Mouse (Mus musculus) common myeloid progenitor, adult 5-6 weeks (primary cell): Measurements from ENCODE around the gene Cd200r1. TPM values are rescaled to one million over a fixed set of nuclear protein-coding genes. Genes with fewer than 3 reads are reported as not detected.
"Not testable (repeated sequence)": the region's sequence is repeated elsewhere in the genome, so short reads cannot be mapped to it uniquely, and the experiment has no call there.

ENCODE experiments used
- ATAC-seq: replicated peaks from 2 replicates; pipeline ENCODE4 v1.8.0; 2016; ENCODE audit warnings: low read depth, mild to moderate bottlenecking, moderate TSS enrichment, inconsistent platforms; ENCODE audit not compliant: poor library complexity, severe bottlenecking
- total RNA-seq: library from RNA; stranded (forward); fragments of 200-1000, 187-1606 nt; gene quantifications from 2 replicates; pipeline ENCODE4 v1.2.3, GENCODE M21; 2017

Cd200r1 gene
- total RNA-seq, 1 experiment from 2014 or later = 5.8 TPM

DNA sequence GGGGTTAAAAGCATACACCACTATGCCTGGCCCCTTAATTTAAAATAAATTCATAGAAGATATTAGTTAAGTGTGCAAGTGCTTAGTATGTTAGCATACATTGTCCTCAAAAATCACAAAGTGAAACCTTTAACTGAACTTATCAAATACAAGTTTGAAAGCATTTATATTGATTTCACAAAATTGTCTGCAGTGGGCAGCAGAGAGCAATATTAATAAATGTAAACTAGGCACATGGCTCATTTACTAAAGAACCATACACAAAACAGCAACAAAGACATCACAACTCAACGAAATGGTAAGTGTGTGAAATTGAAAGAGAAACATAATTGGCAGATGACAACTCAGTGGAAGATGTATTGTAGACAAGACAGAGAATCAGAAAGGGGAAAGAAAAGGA is 3.7 kb upstream of the Cd200r1 start:
- ATAC-seq = no peak

GRCm38 (mm10) chr16:44766320-44766892 is 870 bp downstream of the Cd200r1 start:
- ATAC-seq = 0 out of 2 replicates have a peak, but pooled peaks have one; percentile 2

- no peak for ATAC-seq
Measured at GRCm38 (mm10) chr16:44767506-44767905, 2.0 kb downstream of the Cd200r1 start.

DNA sequence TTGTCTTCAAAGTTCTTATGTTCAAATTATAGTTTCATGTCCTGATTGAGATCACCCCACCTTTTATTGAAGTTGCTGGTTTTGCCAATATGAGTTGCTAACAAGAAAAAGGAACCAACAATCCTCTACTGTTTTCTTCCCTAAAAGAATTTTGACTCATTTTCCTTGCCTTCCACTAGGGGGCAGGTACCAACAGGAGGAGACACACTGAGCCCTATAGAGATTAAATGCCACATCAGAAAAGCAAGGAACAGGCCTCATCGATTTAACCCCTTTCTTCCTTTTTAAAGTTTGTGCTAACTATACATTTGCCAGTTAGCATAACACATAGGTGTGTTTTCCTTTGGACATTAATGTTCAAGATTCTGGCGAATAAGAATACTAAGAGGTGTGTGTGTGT is 2.4 kb downstream of the Cd200r1 start:
- ATAC-seq = peak; percentile 65

- 0 out of 2 replicates have a peak, but pooled peaks have one; percentile 3 for ATAC-seq
Measured at GRCm38 (mm10) chr16:44772577-44772976, 7.0 kb downstream of the Cd200r1 start.

DNA sequence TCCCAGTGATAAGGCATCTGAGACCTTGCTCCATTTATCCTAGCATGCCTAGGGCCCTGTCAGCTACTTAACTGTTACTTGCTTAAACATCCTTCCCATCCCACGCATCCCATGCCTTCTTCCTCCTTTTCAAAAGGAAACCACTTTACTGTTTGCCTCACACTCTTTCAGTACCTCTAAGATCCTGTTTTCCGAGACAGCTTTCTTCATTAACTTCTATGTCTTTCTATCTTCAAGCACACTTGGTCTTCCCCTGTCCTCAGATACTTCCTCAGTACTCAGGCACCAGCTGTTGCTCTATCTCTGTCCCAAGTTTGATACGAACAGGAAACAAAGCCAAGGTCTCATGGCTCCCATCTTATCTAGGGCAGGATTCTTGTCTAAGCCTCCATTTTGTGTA is 8.1 kb downstream of the Cd200r1 start:
- no peak for ATAC-seq

DNA sequence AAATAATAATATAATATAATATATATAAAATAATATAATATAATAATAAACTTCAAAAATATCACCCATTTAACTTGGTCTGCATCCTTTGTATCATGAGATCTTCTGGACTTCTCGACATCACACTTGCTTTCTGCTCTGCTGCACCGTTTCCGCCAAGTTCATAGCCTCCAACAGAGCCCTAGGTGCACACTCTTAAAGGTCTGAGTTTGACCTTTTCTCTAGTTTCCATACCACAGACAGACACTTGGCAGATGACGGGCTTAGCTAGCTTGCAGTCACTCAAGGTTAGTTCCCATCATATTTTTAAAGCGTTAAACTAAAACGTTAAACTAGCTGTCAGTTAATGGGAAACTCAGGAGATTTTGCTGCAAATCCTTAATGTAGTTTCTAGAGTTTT is 8.7 kb downstream of the Cd200r1 start:
- ATAC-seq = no peak

DNA sequence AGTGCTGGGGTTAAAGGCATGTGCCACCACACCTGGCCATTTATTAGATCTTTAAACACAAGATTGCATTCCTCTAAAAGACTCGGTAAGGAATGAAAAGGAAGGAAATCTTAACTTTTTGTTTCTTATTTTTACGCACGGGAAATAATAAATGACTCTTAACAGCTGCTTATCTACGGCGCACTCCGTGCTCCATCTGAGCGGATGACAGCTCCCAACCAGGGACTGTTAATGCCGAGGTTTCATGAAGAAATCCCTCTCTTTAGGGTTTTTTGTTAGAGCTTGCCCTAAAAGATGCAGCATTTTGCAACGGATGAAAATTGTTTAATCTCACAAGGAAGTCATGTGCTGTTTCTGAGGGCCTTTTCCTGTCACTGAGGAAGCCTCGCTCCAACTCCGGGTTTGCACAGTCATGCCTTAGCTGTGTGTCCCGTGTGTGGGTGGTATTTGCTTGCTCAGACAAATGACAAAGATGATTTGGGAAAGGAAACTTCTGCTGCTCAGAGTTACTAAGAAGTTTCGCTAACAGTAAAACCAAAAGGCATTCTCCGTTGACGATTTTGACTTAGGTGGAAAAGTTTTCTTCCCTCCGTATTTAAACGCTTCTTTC is 13.1 kb downstream of the Cd200r1 start:
- ATAC-seq = peak; percentile 97

DNA sequence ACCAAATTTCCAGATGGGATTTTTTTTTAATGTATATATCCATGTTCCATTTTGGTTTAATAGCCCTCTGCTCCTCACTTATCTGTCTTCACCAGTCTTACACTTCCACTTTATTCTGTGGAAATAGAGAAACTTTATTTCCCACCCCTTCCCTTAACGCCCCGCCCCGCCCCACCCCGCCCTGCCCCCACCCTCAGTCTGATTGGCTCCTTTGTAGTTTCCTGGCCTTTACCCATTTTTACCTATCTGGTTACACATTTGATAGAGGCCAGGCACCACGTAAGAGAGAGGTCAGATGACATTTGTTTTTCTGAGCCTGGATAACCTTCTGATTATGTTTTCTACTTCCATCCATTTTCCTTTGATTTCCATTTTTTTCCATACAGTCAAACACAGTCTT is 14.0 kb downstream of the Cd200r1 start:
- no peak for ATAC-seq

GRCm38 (mm10) chr16:44780751-44781150 is 15.2 kb downstream of the Cd200r1 start:
- no peak for ATAC-seq

- ATAC-seq = no peak
Measured at GRCm38 (mm10) chr16:44786934-44787333, 21.4 kb downstream of the Cd200r1 start.

- no peak for ATAC-seq
Measured at GRCm38 (mm10) chr16:44794416-44794815, 28.9 kb downstream of the Cd200r1 start.

DNA sequence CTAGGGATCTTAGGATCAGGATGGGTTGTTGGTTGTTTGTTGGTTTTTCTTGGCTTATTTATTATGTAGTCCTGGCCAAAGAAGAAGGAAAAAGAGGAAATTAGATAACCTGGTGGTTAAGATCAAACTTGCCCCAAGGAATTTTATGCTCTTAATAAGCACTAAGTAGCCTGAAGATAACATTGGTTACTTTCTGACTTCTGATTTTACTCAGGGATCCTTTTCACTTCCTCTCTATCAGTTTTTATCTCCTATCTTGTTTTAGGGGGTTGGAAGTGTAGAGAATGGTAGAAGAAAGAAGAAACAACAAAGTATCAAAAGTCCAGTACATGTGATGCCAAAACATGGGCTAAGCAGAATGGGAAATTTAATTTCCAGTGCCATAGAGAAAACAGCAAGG is 40.4 kb downstream of the Cd200r1 start:
- ATAC-seq = no peak

DNA sequence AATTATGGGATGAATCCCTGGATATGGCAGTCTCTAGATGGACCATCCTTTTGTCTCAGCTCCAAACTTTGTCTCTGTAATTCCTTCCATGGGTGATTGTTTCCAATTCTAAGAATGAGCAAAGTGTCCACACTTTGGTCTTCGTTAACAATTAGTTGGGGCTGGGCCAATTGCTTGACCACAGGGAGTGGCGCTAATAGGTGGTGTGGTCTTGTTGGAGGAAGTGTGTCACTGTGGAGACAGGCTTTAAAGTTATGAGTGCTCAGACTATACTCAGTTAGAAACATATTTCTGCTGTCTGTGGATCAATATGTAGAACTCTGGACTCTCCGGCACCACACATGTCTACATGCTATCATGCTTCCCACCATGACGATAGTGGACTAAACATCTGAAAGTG is 44.7 kb downstream of the Cd200r1 start:
- not testable (repeated sequence) for ATAC-seq

DNA sequence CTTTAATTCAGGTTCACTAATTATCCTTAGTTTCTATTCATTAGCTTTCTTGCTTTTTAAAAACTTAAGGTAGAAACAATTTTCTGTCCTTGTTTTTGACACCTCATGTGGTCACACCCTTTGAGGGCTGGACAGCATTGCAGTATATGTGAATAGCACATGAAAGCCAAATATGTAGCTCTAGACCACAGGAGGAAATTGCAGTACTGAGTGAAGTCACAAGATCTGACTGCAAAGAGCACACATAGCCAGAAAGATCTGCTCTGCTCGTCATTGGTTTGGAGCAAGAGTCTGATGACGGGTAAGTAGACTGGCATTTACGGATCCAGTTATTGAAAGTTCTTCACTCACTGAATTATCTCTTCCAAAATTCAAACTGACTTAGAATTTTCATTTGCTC is 46.0 kb downstream of the Cd200r1 start, which contains the start of gene Cd200r4:
TSS of gene Cd200r4 (plus strand) at position 190 of the 400 bp plus-strand sequence.
- ATAC-seq = peak; percentile 66

DNA sequence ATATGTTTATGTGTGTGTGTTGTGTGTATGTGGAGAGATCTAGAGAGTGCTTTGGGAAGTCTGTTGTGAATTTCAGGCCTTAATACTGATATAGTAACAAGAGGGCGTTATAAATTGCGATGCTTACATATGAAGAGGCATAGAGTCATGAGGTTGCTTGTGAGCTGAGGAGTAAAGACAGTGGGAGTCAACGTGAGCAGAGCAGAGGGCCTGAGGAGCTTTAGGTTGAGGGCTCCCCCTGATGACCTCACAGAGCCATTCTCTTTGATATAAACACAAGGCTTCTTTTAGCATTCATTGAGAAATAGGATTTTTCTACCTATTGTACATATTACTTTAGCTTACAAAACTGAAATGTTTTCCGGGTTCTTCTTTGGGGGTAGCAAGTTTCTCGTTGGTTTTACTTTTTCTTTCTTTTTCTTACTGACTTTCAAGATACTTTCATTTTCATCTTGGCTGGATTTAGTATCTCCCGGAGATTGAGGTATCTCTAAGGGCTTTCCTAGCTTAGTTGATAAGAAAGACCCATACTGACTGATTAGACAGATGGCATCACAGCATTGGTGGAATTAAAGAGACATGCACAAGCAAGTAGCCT is 47.0 kb downstream of the Cd200r1 start:
- ATAC-seq = no peak

GRCm38 (mm10) chr16:44818010-44818409 is 52.5 kb downstream of the Cd200r1 start:
- no peak for ATAC-seq

DNA sequence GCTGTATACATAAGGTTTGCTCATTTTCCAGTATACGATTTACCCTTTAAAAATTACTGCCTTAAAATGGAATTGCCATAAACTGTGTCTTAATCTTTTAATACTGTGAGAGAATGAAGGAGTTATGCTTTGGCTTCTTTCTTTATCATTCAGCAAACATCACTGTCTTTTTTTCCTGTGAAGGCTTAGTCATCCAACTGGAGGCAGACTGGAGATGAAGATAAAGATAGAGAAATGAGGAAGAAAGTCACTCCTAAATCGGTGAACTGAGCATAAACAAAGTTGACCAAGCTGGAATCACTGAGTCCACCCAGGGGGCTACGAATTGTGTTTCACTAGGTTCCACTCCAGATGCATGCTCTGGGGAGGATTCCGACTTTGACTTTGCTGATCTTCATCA is 55.0 kb downstream of the Cd200r1 start:
- ATAC-seq = 0 out of 2 replicates have a peak, but pooled peaks have one; percentile 47

- no peak for ATAC-seq
Measured at GRCm38 (mm10) chr16:44832286-44832685, 66.8 kb downstream of the Cd200r1 start.

DNA sequence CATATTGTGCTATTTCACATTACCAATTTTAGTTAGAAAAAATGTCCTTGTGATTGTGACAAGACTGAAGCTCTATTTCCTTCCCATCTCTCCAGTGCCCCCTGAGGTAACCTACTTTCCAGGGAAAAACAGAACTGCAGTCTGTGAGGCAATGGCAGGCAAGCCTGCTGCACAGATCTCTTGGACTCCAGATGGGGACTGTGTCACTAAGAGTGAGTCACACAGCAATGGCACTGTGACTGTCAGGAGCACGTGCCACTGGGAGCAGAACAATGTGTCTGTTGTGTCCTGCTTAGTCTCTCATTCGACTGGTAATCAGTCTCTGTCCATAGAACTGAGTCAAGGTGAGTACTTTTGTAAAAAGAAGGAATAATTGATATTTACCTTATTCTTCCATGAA is 67.7 kb downstream of the Cd200r1 start:
- not testable (repeated sequence) for ATAC-seq
